Mouse (Mus musculus) stomach, adult 2 months (tissue): ENCODE measurements around the gene Pknox1. TPM values are rescaled to one million over a fixed set of nuclear protein-coding genes. Genes with fewer than 3 reads are reported as not detected.

Source experiments
- polyA plus RNA-seq: library from polyadenylated mRNA; depleted of rRNA; stranded (reverse); fragments of >200 nt; gene quantifications from 2 replicates; pipeline ENCODE4 v1.2.3, GENCODE M21; 2012; rRNA removed

Gene Pknox1
- polyA plus RNA-seq: 3.7 and 4.0 TPM in 2 replicates

GRCm38 (mm10) chr17:31564015-31564857, at the start of gene Pknox1:
Gene Pknox1 (plus strand): TSS chr17:31564734.

GRCm38 (mm10) chr17:31519946-31520838, 44.3 kb upstream of the Pknox1 start, which contains the start of the genes Wdr4 and Ndufv3:
Gene Wdr4 (minus strand): TSS chr17:31519980.
Gene Ndufv3 (plus strand): TSS chr17:31520115.

GRCm38 (mm10) chr17:31636942-31637811, 72.6 kb downstream of the Pknox1 start, which contains the start of gene Cbs:
Gene Cbs (minus strand): TSS chr17:31637238.

Other genes starting within 250 kb of the Pknox1 start
- gene Pde9a, start 178.5 kb upstream of the Pknox1 start, polyA plus RNA-seq: 12.1 and 15.9 TPM in 2 replicates
- gene Wdr4, start 44.8 kb upstream of the Pknox1 start, polyA plus RNA-seq: 10.8 and 12.6 TPM in 2 replicates
- 92.9 and 93.3 TPM in 2 replicates for gene Ndufv3, start 44.6 kb upstream of the Pknox1 start, polyA plus RNA-seq
- gene Cbs, start 72.5 kb downstream of the Pknox1 start, polyA plus RNA-seq: 7.6 and 13.7 TPM in 2 replicates
- 6.4 and 8.6 TPM in 2 replicates for gene U2af1, start 94.2 kb downstream of the Pknox1 start, polyA plus RNA-seq
- gene Cryaa, start 113.1 kb downstream of the Pknox1 start, polyA plus RNA-seq: 0.14 TPM in 1 of 2 replicates, not detected in the other